ENCODE assay signal across 8 mouse cellular contexts in the genomic region with DNA sequence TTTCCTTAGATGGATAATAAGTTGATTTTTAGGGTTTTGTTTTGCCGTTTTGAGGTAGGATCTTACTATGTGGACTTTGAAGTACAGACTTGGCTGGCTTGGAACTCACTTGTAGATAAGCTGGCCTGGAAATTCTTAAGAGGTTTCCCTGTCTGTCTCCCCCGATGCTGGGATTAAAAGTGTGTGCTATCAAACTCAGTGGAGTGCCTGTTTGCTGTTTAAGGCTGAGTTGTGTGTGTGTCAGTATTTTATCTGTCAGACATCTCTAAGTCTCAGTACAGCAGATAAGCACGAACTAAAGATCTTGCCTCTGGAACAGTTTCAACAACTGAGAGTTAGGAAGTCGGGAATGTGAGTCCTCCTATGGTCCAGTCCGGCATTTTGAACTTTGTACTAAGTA. TPM values are rescaled to one million over a fixed set of nuclear protein-coding genes. Genes with fewer than 3 reads are reported as not detected.
DNase-seq lines count a peak whose midpoint lies in the region; ATAC-seq lines count a peak whose summit lies in the region.

No protein-coding gene starts in this region.

- DNase-seq in embryo, embryonic 10.5 days (ENCODE audit: low spot score): peak; percentile 28
- no peak for DNase-seq in embryo, embryonic 11 days
- peak; percentile 35 for DNase-seq in 3T3-L1 (ENCODE audit: low read depth, low spot score)
- no peak for DNase-seq in forebrain, embryonic 14.5 days (ENCODE audit: low spot score)
- no peak for DNase-seq in liver, embryonic 13.5 days
- no peak for DNase-seq in right cerebral cortex, adult 2 months (ENCODE audit: low spot score in 2 of 2)
- DNase-seq in thymus, adult 18-20 months: no peak
- no peak for DNase-seq in left cerebral cortex, adult 9 months (ENCODE audit: low spot score in 2 of 2)

- H3K27ac ChIP-seq in forebrain, embryonic 14.5 days (ENCODE audit: low read depth, low read length): no peak overlapping the region
- H3K27ac ChIP-seq in liver, embryonic 13.5 days: no peak overlapping the region

- no peak for ATAC-seq in forebrain, embryonic 14.5 days
- ATAC-seq in liver, embryonic 13.5 days (ENCODE audit: low read depth): no peak

- H3K4me3 ChIP-seq in forebrain, embryonic 14.5 days (ENCODE audit: low read depth, low read length): peak overlapping the region; percentile 98
- peak overlapping the region; percentile 95 for H3K4me3 ChIP-seq in liver, embryonic 13.5 days (replicated peaks)

- WGBS in forebrain, embryonic 14.5 days: 31% methylated on average over 5 of the region's 5 CpGs
- 8% methylated on average over 5 of the region's 5 CpGs for WGBS in liver, embryonic 13.5 days (ENCODE audit: insufficient replicate concordance)

- H3K27me3 ChIP-seq in forebrain, embryonic 14.5 days (replicated peaks; ENCODE audit: control insufficient read depth, insufficient read depth, low read length): no peaks in the 10 kb centered on the region
- H3K27me3 ChIP-seq in liver, embryonic 13.5 days: no peaks in the 10 kb centered on the region

- no peaks in the 10 kb centered on the region for H3K36me3 ChIP-seq in forebrain, embryonic 14.5 days (ENCODE audit: control insufficient read depth, insufficient read depth, low read length)
- H3K36me3 ChIP-seq in liver, embryonic 13.5 days: no peaks in the 10 kb centered on the region

- H3K4me1 ChIP-seq in forebrain, embryonic 14.5 days (ENCODE audit: control insufficient read depth, insufficient read depth, low read length): peaks cover 27% of the 10 kb centered on the region
- H3K4me1 ChIP-seq in liver, embryonic 13.5 days (replicated peaks): peaks cover 52% of the 10 kb centered on the region

- H3K9me3 ChIP-seq in forebrain, embryonic 14.5 days (replicated peaks; ENCODE audit: control insufficient read depth, low read length): no peaks in the 10 kb centered on the region
- H3K9me3 ChIP-seq in liver, embryonic 13.5 days (replicated peaks): no peaks in the 10 kb centered on the region

- H3K9ac ChIP-seq in forebrain, embryonic 14.5 days (ENCODE audit: low read length): peak overlapping the region; percentile 29; the same call in 1 of the 2 replicates
- H3K9ac ChIP-seq in liver, embryonic 13.5 days: peak overlapping the region; percentile 98

- peak overlapping the region; percentile 89 for H3K4me2 ChIP-seq in forebrain, embryonic 14.5 days (ENCODE audit: low read length)
- H3K4me2 ChIP-seq in liver, embryonic 13.5 days: peak overlapping the region; percentile 91

RNA-seq across cellular contexts. Expression of gene Usp47, which starts 1.6 kb away (rescaled TPM):
- 82.0 and 93.0 TPM in 2 replicates for polyA plus RNA-seq in forebrain, embryonic 14.5 days (2014; fragmentation: Nextera tagmentation; extraction: Ambion mirVana)
- 20.4 and 26.5 TPM in 2 replicates for polyA plus RNA-seq in liver, embryonic 13.5 days (2015; fragmentation: Nextera tagmentation; extraction: Ambion mirVana)

Comparison
In these comparisons a context has a peak if more than half of its experiments do, and no peak if none do; other contexts are left out.
1. DNase-seq: peak in embryo, embryonic 10.5 days (single experiment) and 3T3-L1 (single experiment); none in embryo, embryonic 11 days (single experiment), forebrain, embryonic 14.5 days (single experiment), liver, embryonic 13.5 days (single experiment), right cerebral cortex, adult 2 months (0 of 2), thymus, adult 18-20 months (0 of 2) and left cerebral cortex, adult 9 months (0 of 2).